Mouse (Mus musculus) bone marrow, adult 2 months (tissue): ENCODE data around the gene Chpf. TPM values are rescaled to one million over a fixed set of nuclear protein-coding genes. Genes with fewer than 3 reads are reported as not detected.

Experiments used
- H3K27ac ChIP-seq: fragments of 200-500 bp; 2 replicates; pipeline ENCODE4 v1.5.1; 2012; ENCODE audit warnings: low read depth, mild to moderate bottlenecking, control low read depth, inconsistent platforms, low read length; ENCODE audit not compliant: control insufficient read depth, poor library complexity, insufficient read depth
- H3K4me1 ChIP-seq: fragments of 200-500 bp; 2 replicates; pipeline ENCODE4 v1.6.1; 2011; ENCODE audit warnings: low read length; ENCODE audit not compliant: control insufficient read depth, insufficient read depth
- H3K4me3 ChIP-seq: fragments of 200-500 bp; replicated peaks from 2 replicates; pipeline ENCODE3; 2011; ENCODE audit warnings: mild to moderate bottlenecking, low read depth, low read length, control low read depth; ENCODE audit not compliant: control insufficient read depth
- CTCF ChIP-seq: fragments of 200-500 bp; IDR thresholded peaks from 2 replicates; pipeline ENCODE4 v1.5.1; 2011; ENCODE audit warnings: low read length, control low read depth; ENCODE audit not compliant: control insufficient read depth, insufficient read depth
- POLR2A ChIP-seq: fragments of 200-500 bp; IDR thresholded peaks from 2 replicates; pipeline ENCODE4 v1.6.1; 2011; ENCODE audit warnings: low read depth, mild to moderate bottlenecking, control low read depth, low read length, borderline replicate concordance; ENCODE audit not compliant: control insufficient read depth
- WGBS: fragments of 180-500 bp; shearing (Covaris S2); methylation state at CpG from one replicate; pipeline ENCODE4 v1.1.7; 2018; 5-methylcytosine and 5-hydroxymethylcytosine counted together
- polyA plus RNA-seq: library from polyadenylated mRNA; stranded (reverse); fragments of >200 nt; gene quantifications from 2 replicates; pipeline ENCODE4 v1.2.4, GENCODE M21; 2011; ENCODE audit warnings: low replicate concordance; ENCODE audit not compliant: missing spikeins, insufficient read depth, insufficient read length

The Chpf gene
- polyA plus RNA-seq, 1 experiment = 4.7 TPM

DNA sequence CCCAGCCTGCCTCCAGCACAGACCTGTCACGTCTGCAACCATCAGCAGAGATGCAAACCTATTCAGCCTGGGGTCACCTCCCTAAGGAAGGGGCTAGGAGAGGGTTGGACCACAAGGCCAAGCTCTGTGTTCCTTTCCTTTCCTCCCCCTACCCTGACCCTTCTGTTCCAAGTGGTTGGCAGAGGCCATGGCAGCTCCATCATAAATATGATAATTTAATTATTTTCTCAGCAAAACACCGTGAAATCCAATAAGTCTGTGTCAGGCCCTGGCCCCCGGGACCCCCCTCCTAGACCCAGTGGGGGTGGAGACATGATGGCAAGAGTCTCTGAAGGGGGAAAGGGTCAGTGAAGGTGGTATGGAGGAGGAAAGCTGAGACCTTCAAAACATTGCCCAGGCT is 34.9 kb downstream of the Chpf start:
- 57% methylated on average over 3 of the region's 3 CpGs for WGBS
- H3K27ac ChIP-seq = no peak overlapping the region
- H3K4me1 ChIP-seq = no peaks in the 10 kb centered on the region
- TF ChIP-seq POLR2A (no peak), CTCF (no peak)
- no peak overlapping the region for H3K4me3 ChIP-seq

DNA sequence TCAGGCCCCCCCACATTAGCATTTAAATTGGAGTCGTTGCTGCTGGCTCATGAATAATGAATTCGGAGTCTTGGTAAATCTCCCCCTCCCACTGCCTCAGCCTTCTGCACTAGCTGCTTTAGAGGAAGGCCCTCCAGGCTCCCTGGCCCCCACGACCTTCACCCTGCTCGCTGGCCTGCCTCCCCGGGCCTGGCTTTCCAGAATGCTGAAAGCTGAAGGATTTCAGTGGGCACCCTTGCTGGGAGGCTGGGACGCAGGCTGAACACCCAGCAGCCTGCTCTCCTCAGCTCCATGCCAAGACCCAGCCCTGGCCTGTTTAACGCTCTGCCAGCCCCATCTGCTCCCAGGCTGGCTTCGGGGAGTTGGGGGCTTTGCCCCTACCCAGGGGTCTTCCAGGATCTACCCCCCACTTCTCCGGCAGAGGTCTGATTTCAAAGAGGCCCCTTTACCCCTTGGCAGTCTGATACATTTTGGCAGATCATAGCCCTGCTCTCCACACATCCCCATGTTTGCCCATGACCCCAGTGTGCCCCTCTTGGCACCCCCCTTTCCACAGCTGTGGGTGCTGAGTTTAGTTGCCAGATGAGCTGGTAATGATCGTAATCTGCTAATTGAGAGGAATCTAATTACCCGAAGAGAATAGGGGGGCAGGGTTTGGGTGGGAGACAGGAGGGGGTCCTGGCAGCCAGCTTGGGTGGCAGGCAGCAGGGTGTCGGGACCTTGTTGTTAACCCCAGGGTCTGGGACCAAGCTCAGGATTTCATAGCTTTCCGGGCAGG is 35.7 kb downstream of the Chpf start:
- Histone ChIP-seq H3K4me1 (no peaks in the 10 kb centered on the region), H3K27ac (no peak overlapping the region), H3K4me3 (no peak overlapping the region)
- 76% methylated on average over 13 of the region's 13 CpGs for WGBS
- TF ChIP-seq CTCF (no peak), POLR2A (no peak)

DNA sequence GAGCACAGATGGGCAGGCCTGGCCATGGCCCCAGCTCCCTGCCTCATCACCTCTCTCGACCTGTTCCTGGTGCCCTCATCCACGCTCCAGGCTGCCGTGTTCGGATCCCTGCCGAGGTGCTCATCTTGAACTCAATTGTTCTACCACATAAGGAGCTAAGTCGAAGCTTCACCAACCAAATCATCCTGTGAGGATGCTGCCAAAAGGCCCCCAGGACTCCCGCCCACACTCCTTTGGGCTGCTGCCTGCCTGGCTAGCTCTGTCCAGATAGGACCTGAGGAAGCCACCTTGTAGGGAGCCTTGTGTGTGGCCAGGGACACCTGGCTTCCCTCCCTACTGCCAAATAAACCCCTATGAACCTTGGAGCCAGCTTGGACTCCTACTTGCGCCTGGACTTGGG is 36.3 kb downstream of the Chpf start:
- Histone ChIP-seq H3K27ac (no peak overlapping the region), H3K4me3 (no peak overlapping the region), H3K4me1 (no peaks in the 10 kb centered on the region)
- TF ChIP-seq POLR2A = no peak
- TF ChIP-seq CTCF = no peak
- 92% methylated on average over 8 of the region's 8 CpGs for WGBS

DNA sequence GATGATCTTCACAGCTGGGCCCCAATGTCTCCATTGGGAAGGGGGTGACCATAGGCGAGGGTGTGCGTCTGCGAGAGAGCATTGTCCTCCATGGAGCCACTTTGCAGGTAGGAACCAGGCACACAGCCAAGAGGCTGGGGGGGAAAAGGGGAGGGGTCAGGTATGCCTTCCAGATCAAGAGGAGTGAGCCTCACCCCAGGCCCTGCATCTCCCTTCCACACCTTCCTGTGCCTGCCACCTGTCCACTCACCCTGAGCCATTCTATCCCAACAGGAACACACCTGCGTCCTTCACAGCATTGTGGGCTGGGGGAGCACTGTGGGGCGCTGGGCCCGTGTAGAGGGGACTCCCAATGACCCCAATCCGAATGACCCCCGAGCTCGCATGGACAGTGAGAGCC is 36.9 kb downstream of the Chpf start:
- H3K27ac ChIP-seq = no peak overlapping the region
- TF ChIP-seq CTCF (no peak), POLR2A (no peak)
- no peak overlapping the region for H3K4me3 ChIP-seq
- H3K4me1 ChIP-seq = no peaks in the 10 kb centered on the region
- 84% methylated on average over 9 of the region's 9 CpGs for WGBS

DNA sequence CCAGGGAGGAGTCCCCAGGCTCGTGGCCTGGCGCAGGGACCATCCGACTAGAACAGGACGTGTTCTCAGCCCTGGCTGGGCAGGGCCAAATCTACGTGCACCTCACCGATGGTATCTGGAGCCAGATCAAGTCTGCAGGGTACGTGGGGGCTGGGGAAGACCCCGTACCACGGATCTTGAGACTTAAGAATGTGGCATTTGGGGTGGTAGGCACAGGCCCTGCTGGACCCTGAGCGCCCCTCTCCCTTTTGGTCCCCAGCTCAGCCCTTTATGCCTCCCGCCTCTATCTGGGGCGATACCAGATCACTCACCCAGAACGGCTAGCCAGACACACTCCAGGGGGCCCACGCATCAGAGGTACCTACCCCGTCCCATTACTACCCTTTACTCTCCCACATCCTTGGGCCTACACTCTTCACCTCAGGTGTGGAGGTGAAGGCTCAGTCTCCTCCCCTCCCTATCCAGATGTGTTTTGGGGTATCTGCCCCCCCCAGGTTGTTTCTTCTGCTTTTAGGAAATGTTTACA is 37.6 kb downstream of the Chpf start:
- Histone ChIP-seq H3K4me1 (no peaks in the 10 kb centered on the region), H3K27ac (no peak overlapping the region), H3K4me3 (no peak overlapping the region)
- WGBS = 90% methylated on average over 15 of the region's 15 CpGs
- TF ChIP-seq CTCF = no peak
- TF ChIP-seq POLR2A = no peak

DNA sequence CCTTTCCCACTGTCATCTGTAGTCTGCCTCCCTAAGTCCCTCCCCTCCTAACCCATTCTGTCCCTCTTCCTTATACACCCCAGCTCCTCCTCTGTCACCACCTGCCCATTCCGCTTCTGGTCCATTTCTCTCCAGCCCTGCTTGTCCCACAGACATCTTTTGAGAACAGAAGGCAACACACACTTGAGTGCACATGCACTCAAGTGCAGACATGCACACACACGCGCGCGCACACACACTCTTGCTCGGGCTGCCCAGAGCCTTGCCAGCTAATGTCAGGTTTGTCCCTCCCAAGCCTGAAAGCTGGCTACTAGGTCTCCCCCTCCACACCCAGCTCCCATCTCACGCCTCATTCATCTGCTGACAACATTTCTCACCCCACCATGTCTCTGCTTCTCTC is 38.4 kb downstream of the Chpf start:
- peaks cover under 1% of the 10 kb centered on the region; the same call in 1 of the 2 replicates for H3K4me1 ChIP-seq
- 96% methylated on average over 7 of the region's 7 CpGs for WGBS

DNA sequence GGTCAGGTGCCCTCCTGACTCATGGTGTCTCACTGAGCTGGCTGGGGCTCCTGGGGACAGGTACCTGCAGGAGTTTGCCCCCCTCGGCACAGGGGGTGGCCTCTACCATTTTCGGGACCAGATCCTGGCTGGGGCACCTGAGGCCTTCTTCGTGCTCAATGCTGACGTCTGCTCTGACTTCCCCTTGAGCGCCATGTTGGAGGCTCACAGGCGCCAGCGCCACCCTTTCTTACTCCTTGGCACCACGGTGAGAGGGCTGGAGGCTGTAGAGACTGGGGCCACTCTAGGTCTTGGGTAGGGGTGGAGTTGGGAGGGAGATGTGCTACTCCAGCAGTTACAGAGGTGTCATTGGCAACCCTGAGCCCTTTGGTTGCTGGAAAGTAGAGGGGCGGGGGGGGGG is 40.3 kb downstream of the Chpf start:
- TF ChIP-seq CTCF = no peak
- no peak for TF ChIP-seq POLR2A

More for the DNA sequence above, 38.4 kb downstream of the Chpf start:
- TF ChIP-seq POLR2A = no peak
- no peak for TF ChIP-seq CTCF
- Histone ChIP-seq H3K27ac (no peak overlapping the region), H3K4me3 (no peak overlapping the region)

DNA sequence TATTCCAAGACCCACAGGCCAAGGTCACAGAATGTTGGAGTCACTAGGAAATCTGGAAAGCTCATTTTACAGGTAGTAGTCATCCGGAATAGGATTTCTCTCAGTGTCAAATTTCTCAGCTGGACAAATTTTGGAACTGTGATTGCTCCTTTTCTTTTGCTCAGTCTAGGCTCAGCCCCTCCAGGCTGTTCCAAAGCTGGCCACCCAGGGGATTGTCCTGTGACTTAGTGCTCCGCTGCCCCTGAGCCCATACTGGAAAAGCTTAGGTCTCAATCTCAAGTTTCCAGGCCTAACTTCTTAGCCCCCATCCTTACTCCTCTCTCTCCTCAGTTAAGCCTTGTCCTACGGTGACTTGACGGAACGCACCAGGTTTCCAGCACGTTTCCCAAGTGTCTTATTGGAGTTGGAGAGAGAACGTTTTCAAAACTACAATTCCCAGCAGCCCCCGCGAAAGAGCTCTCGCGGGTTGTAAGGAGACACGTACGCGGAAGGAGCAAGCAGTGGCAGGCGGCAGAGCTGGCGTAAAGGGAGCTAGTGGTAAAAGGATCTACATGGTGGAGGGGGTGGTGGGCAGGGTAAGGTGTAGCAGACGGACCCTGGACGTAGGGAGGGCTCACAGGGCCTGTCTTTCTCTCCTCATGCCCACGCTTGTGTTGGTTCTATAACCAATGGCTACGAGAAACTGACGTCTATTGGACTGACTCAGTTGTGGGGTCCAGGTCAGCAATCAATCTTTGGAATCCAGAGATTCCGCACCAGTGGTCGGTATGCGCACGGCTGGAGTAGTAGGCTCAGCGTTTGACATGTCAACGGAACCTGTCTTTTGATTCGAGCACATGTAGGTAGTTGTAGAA is 43.4 kb downstream of the Chpf start, which contains the start of gene Gmppa:
Gene Gmppa (plus strand): TSS at position 456 of the 854 bp plus-strand sequence.
- 6% methylated on average over 28 of the region's 28 CpGs for WGBS
- Histone ChIP-seq H3K4me3 (peak within 1 kb of the TSS; percentile 82), H3K27ac (no peak within 1 kb of the TSS), H3K4me1 (peaks cover 2% of the 10 kb centered on the region; the same call in 1 of the 2 replicates)
- no peak for TF ChIP-seq CTCF
- TF ChIP-seq POLR2A = peak; percentile 82; the same call in 1 of the 2 replicates

More for the DNA sequence above, 40.3 kb downstream of the Chpf start:
- H3K27ac ChIP-seq = no peak overlapping the region
- 89% methylated on average over 8 of the region's 9 CpGs for WGBS
- H3K4me3 ChIP-seq = no peak overlapping the region
- peaks cover 2% of the 10 kb centered on the region; the same call in 1 of the 2 replicates for H3K4me1 ChIP-seq

DNA sequence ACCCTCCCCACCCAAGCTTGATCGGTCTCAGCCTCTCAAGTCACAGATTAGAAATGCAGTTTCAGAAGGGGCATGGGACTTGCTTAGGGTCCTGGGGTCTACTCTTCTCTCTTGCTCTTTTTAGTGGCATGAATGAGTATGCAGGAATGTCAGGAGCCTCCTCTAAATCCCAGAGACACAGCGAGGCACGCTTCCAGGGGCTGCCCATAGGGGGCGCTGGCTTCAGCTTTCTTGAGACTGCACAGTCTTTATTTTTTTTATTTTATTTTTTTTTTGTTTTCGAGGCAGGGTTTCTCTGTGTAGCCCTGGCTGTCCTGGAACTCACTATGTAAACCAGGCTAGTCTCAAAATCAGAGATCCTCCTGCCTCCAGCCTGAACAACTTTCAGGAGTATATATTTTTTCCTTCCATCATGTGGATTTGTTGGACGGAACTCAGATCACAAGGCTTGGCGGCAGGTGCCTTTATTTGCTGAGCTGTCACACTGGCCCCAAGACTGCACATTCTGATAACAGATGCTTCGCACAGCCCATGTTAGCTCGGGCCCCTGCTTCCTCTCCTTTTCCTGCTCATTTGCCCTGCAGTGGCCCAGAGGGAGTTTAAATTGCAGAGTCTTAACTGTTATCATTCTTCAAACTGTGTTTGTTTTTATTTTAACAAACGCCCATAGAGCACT is 53.2 kb downstream of the Chpf start:
- 25% methylated on average over 10 of the region's 10 CpGs for WGBS
- Histone ChIP-seq H3K4me3 (no peak overlapping the region), H3K27ac (no peak overlapping the region), H3K4me1 (no peaks in the 10 kb centered on the region)
- TF ChIP-seq POLR2A = no peak
- peak; percentile 62 for TF ChIP-seq CTCF

Other genes starting within 250 kb of the Chpf start
- gene A630095N17Rik, start 247.2 kb downstream of the Chpf start, polyA plus RNA-seq = not detected in 2 replicates
- 85.8 and 119 TPM in 2 replicates for gene Dnajb2, start 242.9 kb downstream of the Chpf start, polyA plus RNA-seq
- 1.4 and 4.2 TPM in 2 replicates for gene Ptprn, start 214.8 kb downstream of the Chpf start, polyA plus RNA-seq
- gene Resp18, start 200.9 kb downstream of the Chpf start, polyA plus RNA-seq = not detected in 2 replicates
- gene Dnpep, start 161.3 kb downstream of the Chpf start, polyA plus RNA-seq = 9.2 and 21.3 TPM in 2 replicates
- gene Des, start 119.0 kb downstream of the Chpf start, polyA plus RNA-seq = 2.1 and 8.8 TPM in 2 replicates
- 18.1 TPM in 2 replicates for gene Speg, start 104.0 kb downstream of the Chpf start, polyA plus RNA-seq
- gene Gmppa, start 43.4 kb downstream of the Chpf start, polyA plus RNA-seq = 21.8 and 53.9 TPM in 2 replicates
- gene Asic4, start 28.9 kb downstream of the Chpf start, polyA plus RNA-seq = not detected in 2 replicates
- not detected in 2 replicates for gene Tmem198, start 225 bp upstream of the Chpf start, polyA plus RNA-seq
- gene Obsl1, start 27.1 kb upstream of the Chpf start, polyA plus RNA-seq = 4.3 and 6.2 TPM in 2 replicates
- not detected in 2 replicates for gene Inha, start 27.8 kb upstream of the Chpf start, polyA plus RNA-seq
- 22.7 and 27.1 TPM in 2 replicates for gene Stk11ip, start 42.2 kb upstream of the Chpf start, polyA plus RNA-seq
- 0.59 and 8.0 TPM in 2 replicates for gene Slc4a3, start 67.0 kb upstream of the Chpf start, polyA plus RNA-seq